ENCODE assay signal across 21 mouse cellular contexts in genomic region chr5:34466079-34466478, GRCm38 (mm10). TPM values are rescaled to one million over a fixed set of nuclear protein-coding genes. Genes with fewer than 3 reads are reported as not detected.
DNase-seq lines count a peak whose midpoint lies in the region; ATAC-seq and TF ChIP-seq lines count a peak whose summit lies in the region.
"Had no signal": no experiment of that assay in that cellular context is flagged by ENCODE, and none has a peak within 500 bp of the region (broad histone marks: within the 10 kb centered on the region; RNA-seq: fewer than 3 reads in every experiment).

No protein-coding gene starts in this region.

- no peaks in the 10 kb centered on the region for H3K9me3 ChIP-seq in intestine, embryonic 14.5 days (ENCODE audit: control insufficient read depth, low read length)
- no peaks in the 10 kb centered on the region for H3K9me3 ChIP-seq in intestine, postnatal 0 days (ENCODE audit: control insufficient read depth)
- no peaks in the 10 kb centered on the region for H3K9me3 ChIP-seq in forebrain, embryonic 13.5 days (replicated peaks)
- H3K9me3 ChIP-seq: embryonic facial prominence, embryonic 10.5 days; heart, embryonic 10.5 days; hindbrain, embryonic 15.5 days; limb, embryonic 12.5 days; midbrain, embryonic 12.5 days had no signal

- H3K27ac ChIP-seq in intestine, embryonic 14.5 days (ENCODE audit: low read depth) = no peak overlapping the region
- H3K27ac ChIP-seq in intestine, postnatal 0 days (ENCODE audit: low read depth, low read length) = no peak overlapping the region
- H3K27ac ChIP-seq in forebrain, embryonic 13.5 days = no peak overlapping the region
- H3K27ac ChIP-seq: embryonic facial prominence, embryonic 10.5 days; gastrocnemius, adult 2 months; heart, embryonic 10.5 days; hindbrain, embryonic 15.5 days; limb, embryonic 12.5 days; macrophage; midbrain, embryonic 12.5 days had no signal

- H3K4me1 ChIP-seq in intestine, embryonic 14.5 days (replicated peaks; ENCODE audit: control insufficient read depth, insufficient read depth, low read length) = no peaks in the 10 kb centered on the region
- H3K4me1 ChIP-seq in intestine, postnatal 0 days (replicated peaks; ENCODE audit: control insufficient read depth, insufficient read depth, low read length) = no peaks in the 10 kb centered on the region
- no peaks in the 10 kb centered on the region for H3K4me1 ChIP-seq in forebrain, embryonic 13.5 days
- H3K4me1 ChIP-seq: embryonic facial prominence, embryonic 10.5 days; heart, embryonic 10.5 days; hindbrain, embryonic 15.5 days; limb, embryonic 12.5 days; midbrain, embryonic 12.5 days had no signal

- 84% methylated on average over 1 of the region's 1 CpGs for WGBS in intestine, embryonic 14.5 days
- 90% methylated on average over 1 of the region's 1 CpGs for WGBS in intestine, postnatal 0 days
- 87% methylated on average over 1 of the region's 1 CpGs for WGBS in forebrain, embryonic 13.5 days

- DNase-seq in intestine, embryonic 14.5 days (ENCODE audit: low spot score) = peak; percentile 27
- DNase-seq in spleen, postnatal 36 days (ENCODE audit: low spot score in 2 of 2) = peak; percentile 6 to 8
- no peak for DNase-seq in spleen, postnatal 10 days (ENCODE audit: low spot score in 2 of 2)
- peak; percentile 17 to 49 for DNase-seq in thymus, adult 18-20 months
- no peak for DNase-seq in gastrocnemius, adult 8-10 months (ENCODE audit: low spot score in 2 of 2)
- DNase-seq: cerebellum, postnatal 25 days; forebrain, postnatal 0 days; gastrocnemius, adult 2 months; heart, postnatal 14 days; kidney, adult 9 months; lung, adult 18-20 months; right cerebral cortex, postnatal 4 days had no signal

- H3K36me3 ChIP-seq in intestine, embryonic 14.5 days (ENCODE audit: control insufficient read depth, insufficient read depth, low read length) = peaks cover 80% of the 10 kb centered on the region
- H3K36me3 ChIP-seq in intestine, postnatal 0 days (ENCODE audit: control insufficient read depth, insufficient read depth) = peaks cover 67% of the 10 kb centered on the region
- H3K36me3 ChIP-seq in forebrain, embryonic 13.5 days (ENCODE audit: poor library complexity, severe bottlenecking) = peaks cover 81% of the 10 kb centered on the region

- ATAC-seq in intestine, embryonic 14.5 days (replicated peaks; ENCODE audit: low FRiP score, low TSS enrichment, low read depth) = no peak
- ATAC-seq in intestine, postnatal 0 days = no peak
- ATAC-seq in forebrain, embryonic 13.5 days = no peak
- ATAC-seq: forebrain, postnatal 0 days had no signal

- H3K9ac ChIP-seq in intestine, embryonic 14.5 days (ENCODE audit: low read length) = no peak overlapping the region
- H3K9ac ChIP-seq in intestine, postnatal 0 days (ENCODE audit: low read depth, low read length) = no peak overlapping the region
- no peak overlapping the region for H3K9ac ChIP-seq in forebrain, embryonic 13.5 days
- H3K9ac ChIP-seq: forebrain, postnatal 0 days; hindbrain, embryonic 15.5 days; limb, embryonic 12.5 days; midbrain, embryonic 12.5 days had no signal

- no peak overlapping the region for H3K4me3 ChIP-seq in intestine, embryonic 14.5 days (ENCODE audit: low read depth, low read length)
- no peak overlapping the region for H3K4me3 ChIP-seq in intestine, postnatal 0 days (ENCODE audit: low read depth, low read length)
- no peak overlapping the region for H3K4me3 ChIP-seq in forebrain, embryonic 13.5 days
- H3K4me3 ChIP-seq: embryonic facial prominence, embryonic 10.5 days; erythroblast, embryonic 14.5 days; gastrocnemius, adult 2 months; heart, embryonic 10.5 days; hindbrain, embryonic 15.5 days; limb, embryonic 12.5 days; midbrain, embryonic 12.5 days had no signal

- H3K27me3 ChIP-seq in intestine, embryonic 14.5 days (replicated peaks; ENCODE audit: control insufficient read depth, insufficient read depth, low read length) = no peaks in the 10 kb centered on the region
- no peaks in the 10 kb centered on the region for H3K27me3 ChIP-seq in intestine, postnatal 0 days (replicated peaks; ENCODE audit: control insufficient read depth, insufficient read depth, low read length)
- no peaks in the 10 kb centered on the region for H3K27me3 ChIP-seq in forebrain, embryonic 13.5 days
- H3K27me3 ChIP-seq: hindbrain, embryonic 15.5 days; limb, embryonic 12.5 days; midbrain, embryonic 12.5 days had no signal

- no peak for TF ChIP-seq CTCF in intestine, postnatal 0 days (IDR thresholded peaks at IDR 0.05; ENCODE audit: low read depth)

- no peak overlapping the region for H3K4me2 ChIP-seq in intestine, embryonic 14.5 days (ENCODE audit: low read length)
- H3K4me2 ChIP-seq in intestine, postnatal 0 days (replicated peaks; ENCODE audit: low read depth) = no peak overlapping the region
- H3K4me2 ChIP-seq in forebrain, embryonic 13.5 days = no peak overlapping the region
- H3K4me2 ChIP-seq: hindbrain, embryonic 15.5 days; limb, embryonic 12.5 days; midbrain, embryonic 12.5 days had no signal

RNA-seq across cellular contexts. Expression of gene Tnip2, which starts 47.7 kb away (rescaled TPM):
- polyA plus RNA-seq in intestine, embryonic 14.5 days (2014; fragmentation: Nextera tagmentation; extraction: Ambion mirVana) = 12.9 and 19.4 TPM in 2 replicates
- polyA plus RNA-seq in intestine, postnatal 0 days (2015; fragmentation: Nextera tagmentation; extraction: Ambion mirVana) = 8.9 and 10.3 TPM in 2 replicates
- total RNA-seq in gastrocnemius, adult 8-10 months (2022) = 1 to 10 TPM; 1.7 to 4.0 (median 2.6) TPM
- 5.1 and 5.7 TPM in 2 replicates for polyA plus RNA-seq in forebrain, embryonic 13.5 days (2015; fragmentation: Nextera tagmentation; extraction: Ambion mirVana)
- polyA plus RNA-seq: erythroblast, embryonic 14.5 days had no signal

RNA-seq across cellular contexts. Expression of gene Sh3bp2, which starts 59.6 kb away (rescaled TPM):
- polyA plus RNA-seq in intestine, embryonic 14.5 days (2014; fragmentation: Nextera tagmentation; extraction: Ambion mirVana) = 5.7 and 7.7 TPM in 2 replicates
- 3.6 and 6.1 TPM in 2 replicates for polyA plus RNA-seq in intestine, postnatal 0 days (2015; fragmentation: Nextera tagmentation; extraction: Ambion mirVana)
- total RNA-seq in gastrocnemius, adult 8-10 months (2022) = 1 to 10 TPM in 3 of 4 experiments, under 1 TPM in 1; 0.59 to 2.7 (median 1.4) TPM
- polyA plus RNA-seq in forebrain, embryonic 13.5 days (2015; fragmentation: Nextera tagmentation; extraction: Ambion mirVana) = 19.1 and 23.1 TPM in 2 replicates

Comparison
In these comparisons a context has a peak if more than half of its experiments do, and no peak if none do; other contexts are left out.
1. DNase-seq: peak in intestine, embryonic 14.5 days (single experiment), spleen, postnatal 36 days (2 of 2) and thymus, adult 18-20 months (2 of 2); none in spleen, postnatal 10 days (0 of 2) and gastrocnemius, adult 8-10 months (0 of 2).